Mouse (Mus musculus) macrophage (primary cell): Measurements from ENCODE around the gene Myt1. TPM values are rescaled to one million over a fixed set of nuclear protein-coding genes. Genes with fewer than 3 reads are reported as not detected.
"Not testable (repeated sequence)": the region's sequence is repeated elsewhere in the genome, so short reads cannot be mapped to it uniquely, and the experiment has no call there.

ENCODE experiments used
- H3K27ac ChIP-seq: fragments of 350-480 bp; formaldehyde crosslinking; 2 replicates; pipeline ENCODE4 v1.9.0; 2021
- H3K36me3 ChIP-seq: fragments of 350-480 bp; formaldehyde crosslinking; 2 replicates; pipeline ENCODE4 v1.9.0; 2021; ENCODE audit errors: inconsistent target
- H3K4me3 ChIP-seq: fragments of 350-480 bp; formaldehyde crosslinking; 2 replicates; pipeline ENCODE4 v1.9.0; 2021; ENCODE audit errors: inconsistent target
- H3K79me2 ChIP-seq: fragments of 350-480 bp; formaldehyde crosslinking; 2 replicates; pipeline ENCODE4 v1.9.0; 2021; ENCODE audit errors: inconsistent target
- WGBS: methylation state at CpG from one replicate; pipeline ENCODE4 v1.1.7; 2026; ENCODE audit warnings: inconsistent platforms; ENCODE audit not compliant: missing documents; 5-methylcytosine and 5-hydroxymethylcytosine counted together
- polyA plus RNA-seq: library from polyadenylated mRNA; stranded (reverse); fragments of 250-400 nt; gene quantifications from 3 replicates; pipeline ENCODE4 v1.2.4, GENCODE M21; 2018; ENCODE audit warnings: inconsistent platforms

The Myt1 gene
- polyA plus RNA-seq, 1 experiment from 2014 or later, result not detected

- Histone ChIP-seq H3K79me2 (no peaks in the 10 kb centered on the region), H3K4me3 (no peak overlapping the region), H3K36me3 (no peaks in the 10 kb centered on the region), H3K27ac (no peak overlapping the region)
- 8% methylated on average over 8 of the region's 10 CpGs for WGBS
Measured at GRCm38 (mm10) chr2:181764600-181764999, 1.5 kb downstream of the Myt1 start.

- no peaks in the 10 kb centered on the region for H3K79me2 ChIP-seq
- H3K4me3 ChIP-seq, result no peak overlapping the region
- H3K36me3 ChIP-seq, result no peaks in the 10 kb centered on the region
- WGBS, result 80% methylated on average over 4 of the region's 4 CpGs
- no peak overlapping the region for H3K27ac ChIP-seq
Measured at GRCm38 (mm10) chr2:181765251-181765650, 2.1 kb downstream of the Myt1 start.

GRCm38 (mm10) chr2:181766672-181767557, 3.8 kb downstream of the Myt1 start:
- no peaks in the 10 kb centered on the region for H3K79me2 ChIP-seq
- H3K27ac ChIP-seq, result no peak overlapping the region
- H3K36me3 ChIP-seq, result no peaks in the 10 kb centered on the region
- WGBS, result 68% methylated on average over 12 of the region's 14 CpGs
- H3K4me3 ChIP-seq, result no peak overlapping the region

- Histone ChIP-seq H3K36me3 (no peaks in the 10 kb centered on the region), H3K79me2 (no peaks in the 10 kb centered on the region), H3K27ac (no peak overlapping the region), H3K4me3 (no peak overlapping the region)
Measured at GRCm38 (mm10) chr2:181768451-181768850, 5.3 kb downstream of the Myt1 start.

- no peak overlapping the region for H3K27ac ChIP-seq
- WGBS, result 91% methylated on average over 2 of the region's 2 CpGs
- H3K36me3 ChIP-seq, result no peaks in the 10 kb centered on the region
- H3K4me3 ChIP-seq, result no peak overlapping the region
- H3K79me2 ChIP-seq, result no peaks in the 10 kb centered on the region
Measured at GRCm38 (mm10) chr2:181769397-181769796, 6.3 kb downstream of the Myt1 start.

GRCm38 (mm10) chr2:181773203-181773602, 10.1 kb downstream of the Myt1 start:
- Histone ChIP-seq H3K4me3 (no peak overlapping the region), H3K36me3 (no peaks in the 10 kb centered on the region), H3K79me2 (no peaks in the 10 kb centered on the region), H3K27ac (no peak overlapping the region)
- WGBS, result 92% methylated on average over 2 of the region's 2 CpGs

- no peak overlapping the region for H3K4me3 ChIP-seq
- H3K36me3 ChIP-seq, result no peaks in the 10 kb centered on the region
- H3K79me2 ChIP-seq, result no peaks in the 10 kb centered on the region
- no peak overlapping the region for H3K27ac ChIP-seq
- WGBS, result 77% methylated on average over 1 of the region's 1 CpGs
Measured at GRCm38 (mm10) chr2:181775786-181776185, 12.7 kb downstream of the Myt1 start.

GRCm38 (mm10) chr2:181777715-181778114, 14.6 kb downstream of the Myt1 start:
- Histone ChIP-seq H3K36me3 (no peaks in the 10 kb centered on the region), H3K4me3 (no peak overlapping the region), H3K79me2 (no peaks in the 10 kb centered on the region), H3K27ac (no peak overlapping the region)
- 51% methylated on average over 2 of the region's 2 CpGs for WGBS

- Histone ChIP-seq H3K79me2 (no peaks in the 10 kb centered on the region), H3K36me3 (no peaks in the 10 kb centered on the region), H3K4me3 (no peak overlapping the region), H3K27ac (no peak overlapping the region)
- 50% methylated on average over 1 of the region's 1 CpGs for WGBS
Measured at GRCm38 (mm10) chr2:181781421-181781820, 18.3 kb downstream of the Myt1 start.

- H3K27ac ChIP-seq, result no peak overlapping the region
- H3K79me2 ChIP-seq, result no peaks in the 10 kb centered on the region
- H3K4me3 ChIP-seq, result no peak overlapping the region
- no peaks in the 10 kb centered on the region for H3K36me3 ChIP-seq
- 73% methylated on average over 5 of the region's 5 CpGs for WGBS
Measured at GRCm38 (mm10) chr2:181787852-181788251, 24.7 kb downstream of the Myt1 start.

- no peak overlapping the region for H3K4me3 ChIP-seq
- WGBS, result 81% methylated on average over 6 of the region's 6 CpGs
- no peaks in the 10 kb centered on the region for H3K36me3 ChIP-seq
- H3K27ac ChIP-seq, result no peak overlapping the region
- no peaks in the 10 kb centered on the region for H3K79me2 ChIP-seq
Measured at GRCm38 (mm10) chr2:181789396-181789795, 26.3 kb downstream of the Myt1 start.

- not testable (repeated sequence) for H3K79me2 ChIP-seq, H3K27ac ChIP-seq, H3K4me3 ChIP-seq, H3K36me3 ChIP-seq
- WGBS, result 88% methylated on average over 5 of the region's 8 CpGs
Measured at GRCm38 (mm10) chr2:181793186-181793585, 30.1 kb downstream of the Myt1 start.

- Histone ChIP-seq H3K36me3 (no peaks in the 10 kb centered on the region), H3K4me3 (no peak overlapping the region), H3K79me2 (no peaks in the 10 kb centered on the region), H3K27ac (no peak overlapping the region)
- WGBS, result 85% methylated on average over 3 of the region's 3 CpGs
Measured at GRCm38 (mm10) chr2:181795641-181796130, 32.6 kb downstream of the Myt1 start.

- Histone ChIP-seq H3K36me3 (no peaks in the 10 kb centered on the region), H3K27ac (no peak overlapping the region), H3K4me3 (no peak overlapping the region), H3K79me2 (no peaks in the 10 kb centered on the region)
- whole genome bisulfite sequencing, result 75% methylated on average over 8 of the region's 8 CpGs
Measured at GRCm38 (mm10) chr2:181797672-181798071, 34.5 kb downstream of the Myt1 start.

GRCm38 (mm10) chr2:181829032-181829650, 66.0 kb downstream of the Myt1 start:
- Histone ChIP-seq H3K4me3 (no peak overlapping the region), H3K36me3 (no peaks in the 10 kb centered on the region), H3K27ac (no peak overlapping the region), H3K79me2 (no peaks in the 10 kb centered on the region)
- WGBS, result 73% methylated on average over 2 of the region's 2 CpGs
